Mouse (Mus musculus) layer of hippocampus, adult 9-11 months (tissue): Measurements from ENCODE around the gene Zg16.
A peak's percentile ranks its signal among the peaks of the same experiment; 100 is the strongest.

ENCODE experiments used
- DNase-seq: peaks from one replicate; pipeline ENCODE4 v3.0.0; 2022

Gene Zg16

DNA sequence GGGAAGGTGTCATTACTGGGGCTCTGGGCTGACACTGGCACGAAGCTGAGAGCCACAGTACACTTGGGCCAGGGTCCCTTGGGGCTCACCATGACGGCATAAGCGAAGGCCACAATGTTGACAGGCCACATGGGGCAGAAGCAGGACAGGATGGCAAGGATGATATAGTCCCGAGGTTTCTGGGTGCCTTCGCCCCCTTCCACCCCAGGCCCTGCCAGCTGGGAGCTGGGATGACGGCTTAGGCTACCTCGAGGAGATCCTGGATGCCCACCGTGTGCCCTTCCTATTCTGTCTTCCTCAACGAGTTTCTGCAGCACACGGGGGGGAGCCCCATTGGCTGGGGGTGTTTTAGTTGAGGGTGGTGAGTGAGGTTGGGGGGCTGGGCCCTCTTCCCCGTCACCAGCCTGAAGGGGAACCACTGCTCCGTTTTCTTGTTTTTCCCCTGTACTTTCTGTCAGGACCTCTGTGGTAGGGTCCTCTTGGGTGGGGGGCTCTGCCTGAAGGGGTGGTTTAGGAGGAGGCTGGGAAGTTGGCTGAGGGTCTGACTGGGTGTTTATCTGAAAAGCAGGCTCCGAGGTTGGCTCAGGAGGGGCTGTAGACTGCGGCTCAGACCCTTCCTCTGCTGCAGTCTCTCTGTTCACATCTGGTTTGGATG lies 67.7 kb downstream of the Zg16 start:
- DNase-seq, result no peak

DNA sequence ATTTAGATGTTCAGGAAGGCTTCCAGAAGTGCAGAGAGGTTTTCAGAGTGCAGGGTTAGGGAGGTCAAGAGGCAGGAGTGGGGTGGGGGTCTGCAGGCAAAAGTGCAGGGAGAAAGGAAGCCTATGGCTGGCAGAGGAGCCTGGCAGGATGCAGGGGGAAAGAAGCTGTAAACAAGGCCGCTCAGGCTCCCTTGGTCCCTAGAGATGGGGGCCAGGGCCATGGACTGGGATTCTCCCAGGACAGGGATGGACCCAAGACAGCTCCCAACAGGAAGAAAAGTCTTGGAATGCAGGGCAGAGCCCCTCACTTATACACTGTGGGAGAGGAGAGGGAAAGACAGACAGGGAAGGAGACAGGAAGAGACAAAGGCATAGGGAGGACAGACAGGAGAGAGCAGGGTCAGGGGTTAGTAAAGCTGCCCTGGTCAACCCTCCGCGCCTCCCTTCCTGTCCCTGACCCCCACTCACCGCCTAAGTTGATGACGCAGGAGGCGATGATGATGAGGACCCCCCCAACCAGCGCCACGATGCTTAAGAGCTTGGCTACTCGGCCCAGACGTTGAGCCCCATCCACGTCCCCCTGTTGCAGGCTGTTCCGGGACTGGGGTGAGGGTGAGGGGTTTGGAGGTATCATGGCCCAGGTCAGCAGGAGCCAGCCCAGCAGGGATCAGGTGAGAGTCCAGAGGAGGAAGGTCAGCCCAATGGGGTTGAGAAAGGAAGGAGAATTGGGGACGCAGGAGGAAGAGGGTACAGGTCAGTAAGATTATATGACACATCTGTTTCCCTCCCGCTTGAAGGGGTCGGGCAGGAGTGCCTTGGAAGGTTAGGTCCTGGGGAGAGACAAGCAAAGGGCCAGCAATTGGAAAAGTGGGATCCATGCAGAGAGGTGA lies 68.5 kb downstream of the Zg16 start:
- no peak for DNase-seq

DNA sequence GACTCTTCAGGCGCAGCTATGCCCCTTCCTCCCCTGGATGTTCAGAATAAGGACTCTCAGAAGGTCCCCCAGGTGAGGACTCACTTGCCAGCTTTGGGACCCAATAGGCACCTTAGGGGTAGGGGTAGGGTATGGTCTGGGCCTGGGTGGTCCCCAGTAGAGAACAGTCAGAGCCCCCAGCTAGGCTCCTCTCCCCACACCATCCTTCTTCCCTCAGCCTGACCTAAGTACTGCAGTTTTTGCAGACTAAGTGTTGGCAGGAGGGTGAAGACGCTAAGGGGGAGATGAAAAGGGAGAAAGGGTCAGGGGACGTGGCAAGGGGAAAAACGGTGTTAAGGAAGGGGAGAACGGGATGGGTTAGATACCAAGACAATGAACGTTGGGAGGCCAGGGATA lies 69.2 kb downstream of the Zg16 start:
- no peak for DNase-seq

DNA sequence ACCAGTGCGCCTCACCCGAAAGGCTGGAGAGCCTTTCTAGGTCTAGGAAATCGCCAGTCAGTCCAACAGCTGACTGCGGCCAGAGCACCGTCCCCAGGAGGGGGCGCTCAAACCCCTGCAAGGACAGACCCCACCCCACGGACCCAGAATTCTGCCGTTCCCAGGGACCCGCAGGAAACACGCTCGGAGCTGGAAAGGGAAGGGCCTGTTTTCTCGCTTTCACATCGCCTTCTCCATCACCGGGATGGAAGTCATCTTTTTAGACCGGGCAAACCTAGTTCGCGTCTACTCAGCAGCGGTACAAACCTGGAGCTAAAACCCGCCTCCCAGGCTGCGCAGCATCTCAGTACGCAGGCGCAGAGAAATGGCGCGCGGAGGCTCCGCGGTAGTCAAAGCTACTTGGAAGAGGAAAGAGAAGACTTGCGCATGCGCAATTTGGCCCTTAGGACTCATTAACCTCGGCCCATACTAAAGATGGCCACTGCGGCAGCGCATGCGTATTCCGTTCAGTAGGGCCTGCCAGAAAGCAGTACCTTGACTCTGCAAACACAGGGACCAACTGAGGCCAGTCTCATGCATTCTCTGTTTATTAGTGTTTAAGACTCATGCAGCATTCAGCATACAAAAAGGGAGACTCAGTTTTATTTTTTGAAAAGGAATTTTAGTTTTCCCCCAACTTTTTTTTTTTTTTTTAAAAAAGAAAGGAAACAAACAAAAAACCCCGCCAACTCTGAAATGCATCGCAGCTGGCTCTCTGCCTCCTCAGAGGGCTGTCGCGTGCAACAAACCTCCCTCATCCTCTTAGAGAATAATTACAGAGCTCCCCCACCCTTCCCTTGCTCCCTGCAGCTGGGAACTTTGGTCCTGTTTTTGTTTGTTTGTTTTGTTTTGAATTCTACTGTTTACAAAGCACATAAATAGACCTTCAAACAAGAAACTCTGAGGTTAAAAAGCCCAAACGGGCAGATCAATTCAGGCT lies 69.9 kb downstream of the Zg16 start, which contains the start of gene Pagr1a:
Gene Pagr1a (minus strand): TSS at position 382 of the 979 bp plus-strand sequence.
- DNase-seq, result peak; percentile 98

DNA sequence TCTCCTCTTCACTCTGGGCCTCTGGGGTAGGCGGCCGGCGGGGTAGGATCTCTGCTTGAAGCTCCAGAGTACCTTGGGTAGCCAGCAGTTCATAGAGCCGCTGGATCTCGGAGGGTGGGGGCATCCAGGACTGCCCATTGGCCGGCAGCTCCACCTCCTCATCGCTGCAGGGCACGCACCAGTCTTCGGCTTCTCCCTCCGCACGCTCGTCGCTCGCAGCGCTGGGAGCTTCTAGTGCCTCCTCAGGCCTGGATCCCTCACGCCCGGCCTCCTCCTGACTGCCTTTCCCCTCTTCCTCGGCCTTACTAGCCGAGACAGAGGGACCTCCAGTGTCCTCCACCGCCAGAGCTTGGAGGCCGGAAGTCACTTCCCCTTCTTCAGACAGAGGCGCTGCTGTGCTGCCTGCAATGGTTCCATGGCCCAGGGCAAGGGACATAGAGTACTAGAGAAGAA lies 70.6 kb downstream of the Zg16 start:
- DNase-seq, result no peak

DNA sequence TGATC lies 70.8 kb downstream of the Zg16 start, which contains the start of gene Pagr1b:
Gene Pagr1b (minus strand): TSS at position 4 of the 5 bp plus-strand sequence.
- no peak for DNase-seq

DNA sequence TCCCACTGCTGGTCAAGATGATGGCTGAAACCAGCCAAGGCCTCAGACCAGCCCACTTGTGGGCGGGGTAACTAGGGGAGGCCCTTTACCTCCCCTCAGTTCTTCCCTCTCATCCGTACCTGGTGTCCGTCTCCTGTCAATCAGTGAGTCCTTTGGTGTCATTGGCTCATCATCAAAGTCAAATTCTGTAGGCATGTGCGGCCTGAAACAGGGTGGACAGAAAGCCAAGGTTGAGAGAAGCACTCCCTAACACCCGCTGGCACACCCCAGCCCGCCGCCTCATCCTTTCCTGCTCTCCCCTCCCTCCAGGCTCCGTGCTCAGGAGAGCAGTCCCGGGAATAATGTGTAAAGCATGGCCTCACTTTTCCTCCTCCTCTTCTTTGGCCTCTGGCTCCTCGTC lies 71.0 kb downstream of the Zg16 start:
- DNase-seq, result no peak

DNA sequence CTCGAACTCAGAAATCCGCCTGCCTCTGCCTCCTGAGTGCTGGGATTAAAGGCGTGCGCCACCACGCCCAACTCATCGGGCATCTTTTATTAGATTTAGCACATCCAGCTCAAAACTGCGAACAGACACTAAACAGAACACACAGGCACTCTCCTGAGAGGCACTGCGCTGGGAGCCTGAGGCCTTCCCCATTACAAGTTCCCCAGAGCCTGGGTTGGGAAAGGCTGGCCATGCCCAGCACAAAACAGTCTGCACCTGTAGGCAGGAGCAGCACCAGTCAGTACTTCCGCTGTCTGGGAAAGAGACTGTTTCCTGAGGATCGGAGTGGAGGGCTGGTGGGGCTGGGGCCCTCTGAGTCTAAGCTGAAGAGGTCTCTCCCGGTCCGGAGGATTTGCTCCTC lies 72.1 kb downstream of the Zg16 start:
- DNase-seq, result no peak

DNA sequence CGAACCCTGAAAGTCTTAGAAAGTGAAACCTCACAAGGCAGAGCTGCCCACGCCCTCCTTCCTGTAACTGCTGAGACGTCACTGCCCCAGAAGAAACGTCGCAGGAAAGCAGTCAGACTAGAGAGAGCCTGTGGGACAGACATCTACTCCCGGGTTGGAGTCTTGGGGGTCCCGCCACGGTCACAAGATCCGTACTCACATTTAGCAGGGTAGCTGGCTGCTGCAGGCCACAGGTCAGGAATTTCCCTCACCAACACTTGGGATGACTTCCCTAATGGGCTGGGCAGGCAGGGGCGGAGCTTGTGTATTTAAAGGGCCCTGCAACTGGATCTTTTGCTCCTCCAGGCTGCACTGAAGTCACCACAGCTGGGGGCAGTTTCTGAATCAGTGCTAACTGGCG lies 72.8 kb downstream of the Zg16 start, which contains the start of gene Mvp:
Gene Mvp (minus strand): TSS at position 302 of the 400 bp plus-strand sequence.
- DNase-seq, result no peak

DNA sequence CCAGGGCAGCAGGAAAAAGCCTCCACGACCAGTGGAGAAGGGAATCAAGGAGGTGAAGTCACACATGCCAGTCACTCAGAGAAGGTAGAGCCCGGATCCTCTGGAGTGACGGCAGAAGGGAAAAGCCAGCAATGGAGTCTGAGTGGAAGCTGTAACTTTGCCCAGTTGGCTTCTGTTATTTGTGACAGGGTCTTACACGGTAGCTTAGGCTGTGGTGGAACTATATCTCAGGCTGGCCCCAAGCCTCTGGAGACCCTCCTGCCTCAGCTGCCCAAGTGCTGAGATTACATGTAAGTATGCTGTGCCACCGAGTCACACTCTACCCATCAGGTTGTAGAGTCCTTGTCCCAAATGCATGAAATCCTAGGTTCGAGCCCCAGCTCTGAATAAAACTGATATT lies 73.7 kb downstream of the Zg16 start:
- no peak for DNase-seq

DNA sequence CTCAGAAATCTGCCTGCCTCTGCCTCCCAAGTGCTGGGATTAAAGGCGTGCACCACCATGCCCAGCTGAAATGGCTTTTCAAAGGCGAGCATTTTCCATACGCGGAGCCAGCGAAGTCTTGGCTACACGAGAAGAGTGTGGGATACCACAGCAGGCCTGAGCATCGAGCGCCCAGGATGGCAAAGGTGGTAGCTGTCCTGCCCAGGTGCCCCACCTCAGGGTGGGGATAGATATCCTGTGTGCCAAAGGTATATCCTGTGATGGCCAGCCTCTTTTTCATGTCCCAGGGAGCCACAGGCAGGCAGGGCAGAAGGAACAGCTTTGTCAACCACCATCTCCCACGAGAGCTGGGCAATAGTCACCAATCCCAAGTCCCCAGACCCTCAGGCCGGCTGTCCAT lies 74.3 kb downstream of the Zg16 start:
- DNase-seq, result no peak

DNA sequence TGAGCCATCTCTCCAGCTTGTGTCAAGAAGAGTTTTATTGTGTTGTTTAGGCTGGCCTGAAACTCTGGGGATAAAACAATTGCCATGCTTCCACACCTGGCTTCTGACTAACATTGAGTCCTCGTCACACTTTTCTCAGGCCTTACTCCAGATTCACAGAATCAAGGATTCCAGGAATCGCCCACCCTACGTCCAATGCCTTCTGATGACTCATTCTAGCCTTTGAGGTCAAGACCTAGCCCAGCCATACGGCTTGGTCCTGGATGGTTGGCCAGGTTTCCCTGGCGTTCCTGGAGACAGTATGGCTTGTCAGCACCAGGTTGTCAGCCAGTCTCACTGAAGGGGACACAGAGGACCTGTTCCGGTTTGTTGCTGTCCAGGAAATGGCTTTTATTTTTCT lies 74.8 kb downstream of the Zg16 start:
- DNase-seq, result no peak

DNA sequence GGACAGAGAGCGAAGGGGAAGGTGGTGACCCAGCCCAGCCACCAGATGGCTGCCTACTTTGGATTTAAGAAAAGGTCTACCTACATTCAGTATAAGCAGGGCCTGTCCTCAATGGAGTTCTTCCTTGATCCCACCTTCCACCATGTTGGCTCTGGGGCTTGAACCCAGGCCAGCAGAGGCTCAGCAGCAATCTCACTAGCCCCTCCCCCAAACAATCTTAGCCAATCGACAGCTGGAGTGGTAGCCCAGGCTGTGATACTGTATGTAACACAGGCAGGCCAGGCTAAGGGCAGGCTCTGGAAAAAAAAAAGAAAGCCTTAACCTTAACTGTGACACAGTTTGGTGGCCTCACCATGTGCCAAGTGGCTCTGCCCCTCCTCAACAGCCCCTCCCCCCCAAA lies 75.4 kb downstream of the Zg16 start:
- no peak for DNase-seq

DNA sequence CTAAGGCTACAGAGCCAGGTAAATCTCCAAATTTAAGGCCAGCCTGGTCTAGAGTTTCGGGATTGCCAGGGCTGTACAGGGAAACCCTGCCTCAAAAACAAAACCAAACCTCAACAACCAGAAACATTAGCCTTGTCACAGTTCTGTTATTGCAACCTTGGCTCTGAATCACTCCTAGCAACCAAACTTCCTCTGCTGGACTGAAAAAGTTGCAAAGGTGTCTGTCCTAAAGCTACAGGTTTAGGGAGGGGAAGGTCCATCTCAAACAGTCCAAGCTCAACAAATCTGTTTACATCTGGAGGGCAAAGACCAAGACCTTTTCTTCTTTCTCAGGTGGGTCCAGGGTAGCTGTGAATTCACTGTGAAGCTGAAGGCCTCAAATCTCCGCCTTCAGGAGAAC lies 76.1 kb downstream of the Zg16 start:
- DNase-seq, result no peak

DNA sequence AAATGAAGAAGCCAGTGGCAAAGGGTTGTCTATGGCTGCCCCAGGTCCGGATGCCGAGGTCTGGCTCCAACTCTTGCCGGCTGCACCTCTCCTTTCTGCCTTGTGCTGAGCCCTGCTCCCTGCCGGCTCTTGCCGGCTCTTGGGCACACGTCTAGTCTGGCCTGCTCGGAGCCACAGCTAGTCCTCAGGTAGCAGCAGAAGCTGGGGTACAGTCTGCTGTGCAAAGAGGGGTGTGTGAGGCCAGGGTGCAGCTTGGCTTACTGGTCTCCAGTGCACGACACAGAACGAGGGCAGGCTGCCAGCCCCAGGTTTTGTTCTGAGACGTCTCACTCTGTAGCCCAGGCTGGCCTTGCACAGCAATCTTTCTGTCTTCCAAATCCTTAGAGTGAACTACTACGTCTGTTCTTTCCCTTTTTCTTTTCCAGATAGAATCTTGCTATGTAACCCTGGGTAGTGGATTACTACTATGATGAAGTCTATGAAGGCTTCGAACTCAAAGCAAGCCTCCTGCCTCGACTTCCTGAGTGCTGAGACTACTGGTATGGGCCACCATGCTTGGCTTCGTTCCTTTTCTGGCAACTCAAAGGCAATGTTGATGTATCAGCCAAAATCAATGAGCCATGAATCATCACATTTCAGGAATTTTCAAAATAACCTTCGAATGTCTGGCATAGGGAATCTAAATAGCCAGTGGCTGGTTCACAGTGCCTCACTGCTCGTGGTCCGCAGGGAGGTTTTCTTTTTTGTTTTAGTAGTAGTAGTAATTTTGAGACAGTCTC lies 77.6 kb downstream of the Zg16 start:
- no peak for DNase-seq

DNA sequence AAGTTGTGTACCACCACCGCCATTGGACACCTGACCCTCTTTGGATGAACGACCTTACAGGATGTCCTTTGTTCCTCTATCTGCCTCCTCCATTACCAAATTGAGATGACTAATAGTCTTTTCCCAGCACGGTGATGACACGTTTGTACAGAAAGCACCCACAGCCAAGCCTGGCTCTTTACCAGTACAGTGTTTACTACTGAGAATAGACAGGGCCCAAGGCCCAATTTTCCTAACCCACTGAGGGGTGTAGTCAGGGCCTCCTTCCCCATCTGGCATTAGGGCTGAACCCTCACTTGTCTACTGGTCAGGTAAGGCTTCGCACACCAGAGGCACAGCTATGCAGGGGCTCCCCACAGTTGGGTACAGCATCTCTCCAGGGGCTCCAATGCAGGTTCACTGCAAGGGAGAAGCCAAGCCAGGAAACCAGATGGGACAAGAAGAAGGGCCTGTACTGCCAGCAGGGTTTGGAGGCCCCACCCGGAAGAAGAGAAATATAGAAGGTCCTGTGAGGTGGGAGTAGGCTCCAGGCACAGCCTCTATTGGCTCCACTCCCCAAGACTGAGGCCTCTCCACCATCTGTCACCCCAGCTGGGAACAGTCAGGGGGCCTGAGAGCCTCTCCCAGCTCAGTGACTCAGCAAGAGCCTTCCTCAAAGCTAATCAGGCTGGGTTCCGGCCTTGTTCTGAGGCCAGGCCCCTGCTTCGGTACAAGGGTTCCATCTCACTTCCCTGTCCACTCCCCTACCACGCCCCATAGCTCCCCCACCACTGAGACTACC lies 78.7 kb downstream of the Zg16 start:
- peak; percentile 93 for DNase-seq

DNA sequence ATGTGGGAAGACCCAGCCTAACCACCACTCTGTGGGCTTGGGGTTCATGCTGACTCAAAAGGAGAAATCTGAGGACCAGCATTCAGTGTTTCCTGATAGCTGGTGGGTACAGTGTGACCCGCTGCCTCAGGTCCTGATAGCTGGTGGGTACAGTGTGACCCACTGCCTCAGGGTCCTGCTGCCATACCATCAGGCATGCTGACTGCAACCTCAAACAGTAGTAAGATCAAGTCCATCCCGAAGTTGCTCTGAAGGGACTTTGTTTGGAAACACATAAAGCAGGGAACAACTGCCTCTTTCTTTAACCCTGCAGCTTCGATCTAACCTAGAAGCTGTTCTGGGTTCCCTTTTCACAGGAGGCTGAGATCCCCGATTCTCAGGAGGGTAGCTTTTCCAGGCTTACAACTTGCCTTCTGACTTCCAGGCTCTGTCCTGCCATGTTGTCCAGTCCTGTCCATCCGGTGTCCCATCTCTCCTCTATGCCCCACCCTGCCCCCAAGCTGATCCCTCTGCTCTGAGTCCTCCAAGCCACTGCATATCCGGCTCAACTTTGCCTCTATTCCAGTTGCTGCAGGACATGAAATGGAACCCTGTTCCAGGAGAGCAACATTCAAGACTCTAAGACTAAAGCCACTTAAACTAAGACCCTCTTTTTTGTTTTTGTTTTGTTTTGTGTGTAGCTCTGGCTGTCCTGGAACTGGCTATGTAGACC lies 79.7 kb downstream of the Zg16 start:
- DNase-seq, result no peak

DNA sequence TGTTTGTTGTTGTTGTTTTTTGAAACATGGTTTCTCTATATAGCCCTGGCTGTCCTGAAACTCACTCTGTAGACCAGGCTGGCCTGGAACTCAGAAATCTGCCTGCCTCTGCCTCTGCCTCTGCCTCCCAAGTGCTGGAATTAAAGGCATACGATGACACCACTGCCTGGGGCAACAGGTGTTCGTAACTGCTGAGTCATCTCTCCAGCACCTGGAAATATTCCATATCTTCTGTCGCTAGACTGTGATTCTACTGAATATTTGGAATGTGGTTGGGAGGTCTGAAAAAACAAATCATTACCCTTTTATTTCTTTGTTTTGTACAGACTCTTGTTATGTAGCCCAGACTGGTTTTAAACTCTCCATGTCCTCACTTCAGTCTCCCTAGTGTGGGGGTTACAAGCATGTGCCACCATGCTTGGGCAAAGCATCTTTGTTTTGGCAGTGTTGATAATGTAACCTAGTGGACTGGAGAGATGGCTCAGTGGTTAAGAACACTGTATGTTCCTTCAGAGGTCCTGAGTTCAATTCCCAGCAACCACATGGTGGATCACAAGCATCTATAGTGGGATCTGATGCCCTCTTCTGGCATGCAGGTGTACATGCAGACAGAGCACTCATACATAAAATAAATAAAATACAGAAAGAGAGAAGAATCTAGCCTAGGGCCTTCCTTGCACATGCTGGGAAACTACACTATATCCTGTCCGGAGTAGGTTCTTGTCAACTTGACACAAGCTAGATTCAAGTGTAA lies 82.8 kb downstream of the Zg16 start:
- no peak for DNase-seq

DNA sequence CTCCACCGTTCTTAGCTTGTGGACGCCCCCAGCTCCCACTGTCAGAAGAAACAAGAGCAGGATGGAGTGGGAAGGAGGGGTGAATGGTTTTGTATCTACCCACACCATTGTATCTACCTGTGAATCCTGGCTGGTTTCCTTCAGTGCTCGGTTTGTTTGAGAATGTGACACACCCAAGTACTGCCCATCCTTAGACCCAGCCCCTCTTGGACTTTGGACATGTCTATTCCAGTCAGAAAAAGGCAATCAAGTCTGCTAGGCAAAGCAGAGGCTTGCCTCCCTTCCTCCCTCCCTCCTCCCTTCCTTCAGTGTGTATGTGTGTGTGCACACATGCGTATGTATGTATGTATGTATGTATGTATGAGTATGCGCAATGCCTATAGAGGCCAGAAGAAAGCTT lies 83.5 kb downstream of the Zg16 start:
- DNase-seq, result no peak
